Mouse (Mus musculus) B cell, adult 2 months (primary cell): Measurements from ENCODE around the gene Ear1.
"Not testable (repeated sequence)": the region's sequence is repeated elsewhere in the genome, so short reads cannot be mapped to it uniquely, and the experiment has no call there.

Source experiments
- DNase-seq, 2 experiments: peaks; one replicate each; pipeline ENCODE4 v3.0.0; 2022

Ear1 gene

DNA sequence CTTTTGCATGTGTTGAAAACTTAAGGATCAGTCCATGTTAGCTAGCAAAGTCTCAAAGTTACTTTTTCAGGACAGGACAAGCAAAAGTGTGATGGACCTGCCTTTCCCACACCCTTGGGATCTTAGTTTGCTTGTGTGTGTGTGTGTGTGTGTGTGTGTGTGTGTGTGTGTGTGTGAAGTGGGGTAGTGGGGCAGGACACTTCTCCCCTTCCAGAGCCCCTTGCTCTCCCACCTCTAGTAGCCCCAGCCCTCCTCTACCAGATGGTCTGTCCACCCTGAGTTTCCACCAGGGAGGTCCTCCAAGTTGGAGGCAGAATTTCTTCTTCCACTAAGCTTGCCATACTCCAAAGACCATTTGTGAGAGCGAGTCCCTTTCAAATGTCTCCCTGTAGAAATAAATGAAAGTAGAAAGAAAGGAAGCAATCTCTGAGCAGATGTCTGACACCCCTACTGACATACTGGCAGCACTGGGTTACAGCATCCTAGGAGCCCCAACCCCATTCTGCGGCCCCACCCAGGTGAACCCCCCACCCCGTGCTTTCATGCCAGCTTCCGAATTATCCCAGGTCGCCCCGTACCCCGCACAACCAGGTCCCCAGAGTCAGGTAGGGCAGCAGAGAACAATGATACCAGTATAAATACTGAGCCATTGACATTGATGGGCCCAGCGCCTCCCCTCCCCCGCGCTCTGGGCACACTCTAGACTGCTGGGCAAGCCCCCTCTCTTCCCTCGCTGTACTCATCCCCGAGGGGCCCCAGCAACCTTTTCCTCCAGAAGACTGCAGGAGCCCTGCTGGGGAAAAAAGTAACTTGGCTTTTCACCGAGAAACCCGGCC lies 79.0 kb downstream of the Ear1 start:
- DNase-seq, result no peak

DNA sequence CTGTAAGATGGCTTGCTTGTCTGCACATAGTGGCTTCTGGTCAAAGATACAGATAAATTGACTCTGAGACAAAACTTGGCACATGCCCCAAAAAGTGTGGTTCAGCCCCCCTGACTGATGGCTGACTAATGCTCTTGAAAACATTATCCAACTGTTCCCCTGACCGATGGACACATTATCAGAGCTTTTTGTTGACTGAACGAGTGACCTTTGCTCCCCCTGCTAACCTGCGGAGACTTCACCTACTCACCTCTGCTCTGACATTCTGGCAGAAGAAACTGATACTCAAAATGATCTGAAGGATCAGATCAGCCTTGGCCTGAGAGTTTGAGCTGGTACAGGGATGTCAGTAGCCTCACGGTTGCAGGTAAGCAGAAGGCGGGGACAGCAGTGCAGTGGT lies 81.5 kb downstream of the Ear1 start:
- not testable (repeated sequence) for DNase-seq

DNA sequence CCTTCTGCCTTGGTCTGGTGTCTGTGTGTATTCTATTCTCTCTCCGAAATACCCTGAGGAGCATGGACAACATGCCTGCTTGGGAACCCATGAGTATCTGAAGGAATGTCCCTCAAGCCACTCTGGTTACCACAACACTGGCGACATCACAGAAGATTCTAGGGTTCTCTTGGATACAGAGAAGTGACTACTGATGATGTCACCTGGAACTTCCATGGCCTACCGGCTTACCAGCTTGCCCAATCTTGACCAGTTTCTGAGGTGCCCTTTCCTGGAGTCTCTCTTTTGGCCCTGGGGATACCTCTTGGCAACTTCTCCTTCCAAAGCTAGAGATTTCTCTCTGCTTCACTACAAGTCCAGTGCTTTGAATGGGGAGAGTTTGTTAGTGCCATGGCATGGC lies 90.7 kb downstream of the Ear1 start, which contains the start of gene Gm8180:
Gene Gm8180, minus strand, starts transcription at position 101 of the 400 bp plus-strand sequence.
- DNase-seq, result not testable (repeated sequence)
